Mouse (Mus musculus): ENCODE measurements around the gene Hdhd5. TPM values are rescaled to one million over a fixed set of nuclear protein-coding genes. Genes with fewer than 3 reads are reported as not detected.

The Hdhd5 gene
- polyA plus RNA-seq, 1 experiment from 2014 or later: 15.2 TPM

DNA sequence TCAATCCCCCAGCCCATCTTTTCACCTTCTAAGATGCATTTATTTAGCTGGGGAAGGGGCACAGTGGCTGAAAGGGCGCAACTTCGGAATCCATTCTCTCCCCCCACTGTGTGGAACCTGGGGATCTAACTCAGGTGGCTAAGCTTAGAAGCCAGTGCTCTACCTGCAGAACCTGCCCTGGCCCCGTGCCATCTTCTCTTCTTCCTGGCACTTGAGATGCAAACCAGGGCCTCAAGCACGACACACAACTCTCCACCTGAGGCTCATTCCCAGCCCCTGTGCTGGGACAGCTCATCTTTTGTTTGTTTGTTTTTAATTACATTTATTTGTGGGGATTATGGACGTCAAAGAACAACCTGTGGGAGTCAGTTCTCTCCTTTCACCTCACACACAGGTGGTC lies 11.5 kb downstream of the Hdhd5 start:
- WGBS: 84% methylated on average over 5 of the region's 5 CpGs
- no peak for ATAC-seq (ENCODE audit: insufficient read depth, low FRiP score, low read depth)

DNA sequence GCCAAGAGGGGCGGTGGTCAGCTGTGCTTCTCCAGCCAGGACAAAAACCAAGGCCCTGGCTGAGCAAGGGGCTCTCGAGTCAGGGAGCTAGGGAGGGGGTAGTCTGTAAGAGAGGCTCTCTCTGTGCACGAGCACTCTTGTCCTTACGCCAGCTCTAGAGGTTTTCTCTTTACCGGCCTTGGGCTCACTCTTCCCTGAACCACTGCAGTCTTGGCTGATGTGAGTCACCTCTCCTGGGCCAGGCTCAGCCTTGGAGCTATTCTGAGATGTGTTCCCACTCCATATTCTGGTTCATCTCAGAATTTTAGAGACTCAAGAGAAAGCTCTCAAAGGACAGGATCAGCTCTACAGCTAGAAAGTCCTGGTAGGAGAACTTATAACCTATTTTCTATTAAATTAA lies 13.8 kb downstream of the Hdhd5 start:
- Histone ChIP-seq H3K27me3 (replicated peaks) (no peaks in the 10 kb centered on the region), H3K36me3 (0 out of 2 replicates have a peak, but pooled peaks cover 4% of the 10 kb centered on the region), H3K4me2 (no peak overlapping the region), H3K9ac (no peak overlapping the region), H3K4me1 (no peaks in the 10 kb centered on the region), H3K9me3 (no peaks in the 10 kb centered on the region), H3K4me3 (replicated peaks) (no peak overlapping the region), H3K27ac (no peak overlapping the region)
- ATAC-seq (ENCODE audit: insufficient read depth, low FRiP score, low read depth): no peak
- WGBS: 86% methylated on average over 5 of the region's 5 CpGs

More for the DNA sequence above, 11.5 kb downstream of the Hdhd5 start:
- Histone ChIP-seq H3K9ac (no peak overlapping the region), H3K4me3 (replicated peaks) (no peak overlapping the region), H3K9me3 (no peaks in the 10 kb centered on the region), H3K27ac (no peak overlapping the region), H3K36me3 (no peaks in the 10 kb centered on the region), H3K27me3 (replicated peaks) (no peaks in the 10 kb centered on the region), H3K4me2 (no peak overlapping the region), H3K4me1 (no peaks in the 10 kb centered on the region)

DNA sequence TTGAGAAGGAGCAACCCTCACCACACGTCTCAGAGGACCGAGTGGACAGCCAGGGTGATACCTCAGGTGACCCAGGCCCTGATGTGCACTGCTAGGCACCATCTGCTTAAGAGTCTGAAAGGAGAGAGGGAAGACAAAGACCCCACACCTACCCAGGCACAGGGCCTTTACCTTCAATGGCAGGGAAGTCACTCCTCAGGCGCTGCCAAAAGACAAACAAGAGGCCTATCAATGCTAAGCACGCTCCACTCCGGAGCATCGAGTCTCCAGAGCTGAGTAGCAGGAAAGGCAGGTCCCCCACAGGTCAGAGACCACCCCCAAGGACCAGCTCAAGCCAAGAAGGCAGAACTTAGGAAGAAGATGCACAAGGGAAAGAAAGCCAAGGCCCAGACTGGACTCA lies 14.2 kb downstream of the Hdhd5 start:
- H3K4me1 ChIP-seq: no peaks in the 10 kb centered on the region
- 0 out of 2 replicates have a peak, but pooled peaks cover 4% of the 10 kb centered on the region for H3K36me3 ChIP-seq
- ATAC-seq (ENCODE audit: insufficient read depth, low FRiP score, low read depth): peak; percentile 38; the same call in 1 of the 2 replicates
- no peak overlapping the region for H3K4me3 ChIP-seq (replicated peaks)
- WGBS: 78% methylated on average over 6 of the region's 6 CpGs
- no peak overlapping the region for H3K4me2 ChIP-seq
- no peaks in the 10 kb centered on the region for H3K9me3 ChIP-seq
- no peaks in the 10 kb centered on the region for H3K27me3 ChIP-seq (replicated peaks)
- no peak overlapping the region for H3K9ac ChIP-seq
- no peak overlapping the region for H3K27ac ChIP-seq

DNA sequence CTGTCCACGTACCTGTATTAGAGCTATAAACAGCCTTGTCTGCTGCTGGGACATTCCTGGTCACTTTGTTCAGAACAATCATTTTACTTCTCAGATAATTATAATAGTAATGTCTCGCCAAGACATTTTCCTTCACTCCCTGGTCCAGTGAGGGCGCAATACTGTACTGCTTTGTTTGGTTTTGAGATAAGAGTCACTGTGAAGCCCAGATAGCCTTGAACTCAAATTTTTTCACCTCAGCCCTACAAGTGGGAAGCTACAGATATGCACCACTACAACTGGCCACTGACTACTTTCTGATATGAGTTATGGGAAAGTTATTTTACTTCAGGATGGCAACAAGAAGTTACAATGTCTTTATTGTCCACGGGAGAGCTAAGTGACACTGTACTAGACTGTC lies 14.7 kb downstream of the Hdhd5 start:
- no peak overlapping the region for H3K4me3 ChIP-seq (replicated peaks)
- H3K27ac ChIP-seq: no peak overlapping the region
- ATAC-seq (ENCODE audit: insufficient read depth, low FRiP score, low read depth): peak; percentile 77
- no peak overlapping the region for H3K4me2 ChIP-seq
- H3K9ac ChIP-seq: no peak overlapping the region
- 0 out of 2 replicates have a peak, but pooled peaks cover 4% of the 10 kb centered on the region for H3K36me3 ChIP-seq
- no peaks in the 10 kb centered on the region for H3K27me3 ChIP-seq (replicated peaks)
- no peaks in the 10 kb centered on the region for H3K9me3 ChIP-seq
- WGBS: 72% methylated on average over 4 of the region's 4 CpGs
- no peaks in the 10 kb centered on the region for H3K4me1 ChIP-seq

DNA sequence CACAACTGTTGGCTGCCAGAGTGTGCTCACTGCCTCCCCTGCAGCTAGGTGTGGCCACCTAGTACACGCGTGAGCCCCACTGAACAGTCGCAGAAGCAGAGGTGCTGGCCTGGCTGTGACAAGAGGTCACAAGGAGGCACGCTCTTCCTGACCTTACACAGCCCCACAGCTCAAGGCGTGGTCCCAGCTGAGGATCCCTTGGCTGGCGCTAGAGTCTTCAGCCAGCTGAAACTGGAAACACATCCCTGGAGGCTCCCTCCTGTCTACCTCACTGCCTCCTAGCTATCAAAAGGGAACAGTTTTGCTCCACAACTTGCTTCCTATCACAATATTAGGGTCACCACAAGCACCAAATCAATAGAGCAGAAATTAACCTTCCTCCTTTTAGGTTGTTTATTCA lies 19.9 kb downstream of the Hdhd5 start:
- no peak for ATAC-seq (ENCODE audit: insufficient read depth, low FRiP score, low read depth)
- Histone ChIP-seq H3K9me3 (no peaks in the 10 kb centered on the region), H3K4me3 (replicated peaks) (no peak overlapping the region), H3K27me3 (replicated peaks) (no peaks in the 10 kb centered on the region), H3K4me1 (no peaks in the 10 kb centered on the region), H3K9ac (no peak overlapping the region), H3K27ac (no peak overlapping the region), H3K4me2 (no peak overlapping the region), H3K36me3 (peaks cover 4% of the 10 kb centered on the region; the same call in 1 of the 2 replicates)
- 85% methylated on average over 6 of the region's 6 CpGs for WGBS

DNA sequence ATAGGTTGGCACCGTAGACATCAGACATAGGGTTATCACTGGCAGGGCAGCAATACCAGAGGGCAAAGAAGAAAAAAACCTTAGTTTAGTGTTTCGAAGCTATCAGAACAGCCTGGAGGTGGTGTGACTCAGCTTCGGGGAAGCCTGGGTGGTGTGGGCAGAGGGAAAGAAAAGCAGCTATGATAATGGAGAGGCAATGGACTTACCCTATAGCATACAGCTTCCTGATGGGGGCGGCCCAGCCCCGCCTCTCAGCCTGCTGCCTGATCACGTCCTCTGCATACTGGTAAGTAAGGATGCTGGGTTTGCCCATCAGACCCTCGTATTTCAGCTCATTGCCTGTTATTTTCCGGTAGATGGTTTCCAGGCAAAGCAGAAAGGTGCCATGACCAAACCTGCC lies 20.7 kb downstream of the Hdhd5 start:
- Histone ChIP-seq H3K4me2 (no peak overlapping the region), H3K36me3 (peaks cover 4% of the 10 kb centered on the region; the same call in 1 of the 2 replicates), H3K27me3 (replicated peaks) (no peaks in the 10 kb centered on the region), H3K9me3 (no peaks in the 10 kb centered on the region), H3K4me1 (no peaks in the 10 kb centered on the region), H3K9ac (no peak overlapping the region), H3K27ac (no peak overlapping the region), H3K4me3 (replicated peaks) (no peak overlapping the region)
- WGBS: 88% methylated on average over 8 of the region's 8 CpGs
- no peak for ATAC-seq (ENCODE audit: insufficient read depth, low FRiP score, low read depth)

DNA sequence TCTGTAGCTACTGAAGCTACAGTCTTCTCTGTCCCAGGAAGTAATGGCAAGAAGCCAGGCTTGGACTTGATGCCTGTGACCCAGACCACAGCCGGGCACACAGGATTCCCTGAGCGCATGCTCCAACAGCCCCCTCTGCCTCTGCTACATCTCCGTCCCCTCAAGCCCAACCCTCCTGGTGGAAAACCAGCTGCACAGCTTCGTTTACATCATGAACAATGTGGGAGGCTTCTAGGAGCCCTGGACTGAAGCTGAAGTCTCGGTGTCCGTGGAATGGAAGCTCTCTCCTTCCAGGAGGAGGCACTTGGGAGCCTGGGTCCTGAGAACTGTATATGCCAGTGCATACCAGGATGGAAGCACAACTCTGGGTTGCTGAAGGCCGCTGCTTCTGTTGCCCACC lies 21.1 kb downstream of the Hdhd5 start:
- Histone ChIP-seq H3K4me1 (no peaks in the 10 kb centered on the region), H3K36me3 (peaks cover 4% of the 10 kb centered on the region; the same call in 1 of the 2 replicates), H3K27ac (no peak overlapping the region), H3K4me2 (no peak overlapping the region), H3K4me3 (replicated peaks) (no peak overlapping the region), H3K9me3 (no peaks in the 10 kb centered on the region), H3K27me3 (replicated peaks) (no peaks in the 10 kb centered on the region), H3K9ac (no peak overlapping the region)
- WGBS: 70% methylated on average over 7 of the region's 7 CpGs
- ATAC-seq (ENCODE audit: insufficient read depth, low FRiP score, low read depth): no peak

DNA sequence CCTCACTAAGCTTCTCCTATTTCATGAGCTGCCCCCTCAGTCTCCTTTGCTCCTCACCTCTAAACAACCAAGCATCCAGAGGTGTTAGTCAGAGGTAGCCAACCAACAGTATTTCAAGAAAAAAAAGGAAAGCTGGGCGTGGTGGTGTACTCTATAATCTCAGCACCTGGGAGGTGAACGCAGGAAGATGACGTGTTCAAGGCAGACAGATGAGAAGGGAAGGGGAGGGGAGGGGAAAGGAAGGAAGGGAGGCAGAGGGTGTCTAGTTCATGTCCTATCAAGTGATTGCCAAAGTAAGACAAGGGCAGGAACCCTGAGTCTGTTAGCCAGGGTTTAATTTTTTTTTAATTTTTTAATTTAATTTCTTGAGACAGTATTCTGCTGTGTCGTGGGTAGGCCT lies 22.5 kb downstream of the Hdhd5 start:
- peaks cover 2% of the 10 kb centered on the region; the same call in 1 of the 2 replicates for H3K36me3 ChIP-seq
- H3K27ac ChIP-seq: no peak overlapping the region
- H3K4me3 ChIP-seq (replicated peaks): no peak overlapping the region
- WGBS: 73% methylated on average over 4 of the region's 4 CpGs
- no peaks in the 10 kb centered on the region for H3K9me3 ChIP-seq
- no peaks in the 10 kb centered on the region for H3K4me1 ChIP-seq
- ATAC-seq (ENCODE audit: insufficient read depth, low FRiP score, low read depth): no peak
- H3K27me3 ChIP-seq (replicated peaks): no peaks in the 10 kb centered on the region
- no peak overlapping the region for H3K4me2 ChIP-seq
- H3K9ac ChIP-seq: no peak overlapping the region

DNA sequence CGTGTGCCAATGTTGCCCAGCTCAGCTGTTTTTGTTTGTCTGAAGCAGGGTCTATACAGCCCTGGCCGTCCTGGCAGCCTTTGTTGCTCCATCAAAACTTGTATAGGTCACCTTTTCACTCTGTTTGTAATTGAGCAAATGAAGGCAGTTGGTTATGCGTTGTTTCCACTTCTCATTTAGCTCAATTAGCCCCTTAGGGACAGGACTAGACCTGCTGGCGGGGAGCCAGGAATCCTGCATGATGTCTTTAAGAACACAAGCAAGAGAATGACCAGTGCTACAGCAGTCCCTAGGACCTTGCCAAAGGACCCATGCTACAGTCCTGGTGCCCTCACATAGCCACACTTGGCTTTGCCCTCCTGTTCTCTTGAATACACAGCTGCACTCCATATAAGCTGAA lies 25.6 kb downstream of the Hdhd5 start:
- H3K4me2 ChIP-seq: no peak overlapping the region
- 67% methylated on average over 4 of the region's 4 CpGs for WGBS

DNA sequence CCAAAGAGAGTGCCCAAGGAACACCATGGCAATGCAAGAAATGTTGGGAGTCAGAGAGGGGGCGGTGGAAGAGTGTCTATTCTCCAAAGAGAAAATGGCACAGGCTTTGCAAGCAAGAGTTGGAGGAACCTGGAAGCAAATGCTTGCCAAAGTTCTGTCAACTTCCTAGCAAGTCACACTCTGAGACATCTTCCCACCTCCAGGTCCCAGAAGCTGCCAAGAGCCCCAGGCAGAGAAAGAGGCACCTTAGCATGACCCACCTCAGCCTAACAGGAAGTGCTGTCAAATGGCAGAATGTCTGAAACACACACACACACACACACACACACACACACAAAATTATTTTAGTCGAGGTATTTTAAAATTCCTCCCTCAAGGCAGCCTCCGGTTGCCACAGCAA lies 27.1 kb downstream of the Hdhd5 start:
- WGBS: 70% methylated on average over 3 of the region's 3 CpGs
- H3K27me3 ChIP-seq (replicated peaks): no peaks in the 10 kb centered on the region
- H3K27ac ChIP-seq: no peak overlapping the region
- no peaks in the 10 kb centered on the region for H3K4me1 ChIP-seq
- no peak overlapping the region for H3K9ac ChIP-seq
- ATAC-seq (ENCODE audit: insufficient read depth, low FRiP score, low read depth): no peak
- no peaks in the 10 kb centered on the region for H3K36me3 ChIP-seq
- no peak overlapping the region for H3K4me2 ChIP-seq
- no peak overlapping the region for H3K4me3 ChIP-seq (replicated peaks)
- H3K9me3 ChIP-seq: no peaks in the 10 kb centered on the region

More for the DNA sequence above, 25.6 kb downstream of the Hdhd5 start:
- H3K9ac ChIP-seq: no peak overlapping the region
- H3K27ac ChIP-seq: no peak overlapping the region
- no peaks in the 10 kb centered on the region for H3K27me3 ChIP-seq (replicated peaks)
- H3K4me3 ChIP-seq (replicated peaks): no peak overlapping the region
- no peaks in the 10 kb centered on the region; the same call in 1 of the 2 replicates for H3K36me3 ChIP-seq
- H3K4me1 ChIP-seq: no peaks in the 10 kb centered on the region
- no peak for ATAC-seq (ENCODE audit: insufficient read depth, low FRiP score, low read depth)
- H3K9me3 ChIP-seq: no peaks in the 10 kb centered on the region

DNA sequence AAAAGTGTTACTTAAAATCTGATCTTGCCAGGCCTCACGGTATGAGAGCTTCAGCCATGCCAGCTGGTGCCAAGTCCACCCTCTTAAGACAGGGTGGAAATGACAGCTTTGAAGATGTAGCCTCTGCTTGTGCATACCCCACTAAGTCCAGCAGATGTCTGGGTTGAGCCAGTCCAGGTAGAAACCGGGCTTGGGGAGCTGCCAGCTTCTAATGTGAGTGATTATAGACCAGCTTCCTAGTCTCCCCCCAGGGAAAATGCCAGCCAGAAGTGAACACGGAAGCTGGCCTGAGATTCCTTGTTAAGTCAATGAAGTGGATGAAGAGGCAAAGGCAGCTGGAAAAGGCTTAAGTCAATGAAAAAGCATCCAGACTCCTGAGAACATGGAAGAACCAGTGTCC lies 34.6 kb downstream of the Hdhd5 start:
- no peaks in the 10 kb centered on the region for H3K36me3 ChIP-seq
- no peak overlapping the region for H3K27ac ChIP-seq
- H3K27me3 ChIP-seq (replicated peaks): peaks cover 23% of the 10 kb centered on the region
- no peak overlapping the region for H3K4me3 ChIP-seq (replicated peaks)
- no peak overlapping the region for H3K4me2 ChIP-seq
- peaks cover 12% of the 10 kb centered on the region for H3K4me1 ChIP-seq
- ATAC-seq (ENCODE audit: insufficient read depth, low FRiP score, low read depth): no peak
- WGBS: 61% methylated on average over 3 of the region's 3 CpGs
- H3K9me3 ChIP-seq: no peaks in the 10 kb centered on the region
- no peak overlapping the region for H3K9ac ChIP-seq

DNA sequence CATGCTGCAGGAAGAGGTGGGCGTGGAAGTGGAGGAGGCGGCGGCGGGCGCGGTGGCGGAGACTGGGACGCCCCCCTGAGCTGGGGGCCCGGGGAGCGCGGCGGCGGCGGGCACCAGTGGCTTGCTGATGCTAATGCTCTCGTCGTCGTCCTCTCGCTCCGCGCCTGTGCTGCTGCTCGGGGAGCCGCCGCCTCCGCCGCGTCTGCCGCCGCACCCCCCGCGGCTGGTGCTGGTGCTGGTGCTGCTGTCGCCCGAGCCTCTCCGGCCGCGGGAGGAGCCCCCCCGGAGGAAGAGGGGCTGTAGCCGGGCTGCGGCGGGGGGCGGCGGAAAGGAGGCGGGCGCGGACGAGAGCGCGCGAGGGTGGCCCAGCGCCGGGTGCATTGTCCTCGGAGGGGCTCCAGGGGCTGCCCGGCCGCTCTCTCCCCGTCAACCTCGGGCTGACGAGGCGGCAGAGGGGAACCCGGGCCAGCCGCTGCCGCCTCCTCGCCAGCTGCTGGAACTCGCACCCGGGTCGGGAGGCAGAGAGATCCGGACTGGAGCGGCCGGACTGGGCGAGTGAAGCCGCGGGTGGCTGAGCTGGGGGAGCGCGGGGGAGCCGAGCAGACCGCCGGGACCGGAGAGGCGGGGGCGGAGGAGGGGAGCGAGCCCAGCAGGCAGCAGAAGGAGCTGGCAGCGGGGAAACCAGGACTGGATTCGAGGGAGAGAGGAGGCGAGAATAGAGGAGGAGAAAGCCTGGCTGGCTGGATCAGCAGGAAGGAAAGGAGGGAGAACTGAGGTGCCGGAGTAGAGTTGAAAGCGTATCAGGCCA lies 37.5 kb downstream of the Hdhd5 start, which contains the start of gene Tmem121b:
Gene Tmem121b (minus strand): TSS at position 434 of the 808 bp plus-strand sequence.
- H3K9me3 ChIP-seq: no peaks in the 10 kb centered on the region
- peak within 1 kb of the TSS; percentile 29; the same call in 1 of the 2 replicates for H3K9ac ChIP-seq
- peaks cover 12% of the 10 kb centered on the region for H3K4me1 ChIP-seq
- ATAC-seq (ENCODE audit: insufficient read depth, low FRiP score, low read depth): peak; percentile 61
- no peak within 1 kb of the TSS for H3K27ac ChIP-seq
- H3K36me3 ChIP-seq: no peaks in the 10 kb centered on the region
- H3K27me3 ChIP-seq (replicated peaks): peaks cover 31% of the 10 kb centered on the region
- peak within 1 kb of the TSS; percentile 96 for H3K4me2 ChIP-seq
- H3K4me3 ChIP-seq (replicated peaks): peak within 1 kb of the TSS; percentile 62
- WGBS: under 1% methylated on average over 71 of the region's 84 CpGs

All from stomach, embryonic 15.5 days (tissue).